Mouse (Mus musculus) embryonic facial prominence, embryonic 13.5 days (tissue): ENCODE results near the gene Sart3. TPM values are rescaled to one million over a fixed set of nuclear protein-coding genes. Genes with fewer than 3 reads are reported as not detected.

Experiments used
- ATAC-seq: fragments of 200-750 bp; cut with Nextera tagmentation; 2 replicates; pipeline ENCODE4 v1.8.0; 2017; ENCODE audit warnings: low read depth; ENCODE audit not compliant: insufficient number of reproducible peaks, insufficient read depth, low FRiP score, low TSS enrichment
- H3K27ac ChIP-seq: fragments of 300-500 bp; sonication (generic); 2 replicates; pipeline ENCODE4 v1.5.1; 2015; ENCODE audit warnings: moderate library complexity, mild to moderate bottlenecking, inconsistent platforms
- H3K27me3 ChIP-seq: fragments of 300-500 bp; sonication (generic); 2 replicates; pipeline ENCODE4 v1.6.1; 2015; ENCODE audit warnings: mild to moderate bottlenecking, inconsistent platforms
- H3K36me3 ChIP-seq: fragments of 300-500 bp; sonication (generic); 2 replicates; pipeline ENCODE4 v1.6.1; 2015; ENCODE audit warnings: mild to moderate bottlenecking, inconsistent platforms
- H3K4me1 ChIP-seq: fragments of 300-500 bp; sonication (generic); 2 replicates; pipeline ENCODE4 v1.6.1; 2015; ENCODE audit warnings: inconsistent platforms
- H3K4me2 ChIP-seq: fragments of 300-500 bp; sonication (generic); 2 replicates; pipeline ENCODE4 v1.6.1; 2015; ENCODE audit warnings: moderate library complexity, mild to moderate bottlenecking, inconsistent platforms
- H3K4me3 ChIP-seq: fragments of 300-500 bp; sonication (generic); 2 replicates; pipeline ENCODE4 v1.5.1; 2015; ENCODE audit warnings: mild to moderate bottlenecking, inconsistent platforms
- H3K9ac ChIP-seq: fragments of 300-500 bp; sonication (generic); 2 replicates; pipeline ENCODE4 v1.6.1; 2015; ENCODE audit warnings: mild to moderate bottlenecking, inconsistent platforms
- H3K9me3 ChIP-seq: fragments of 300-500 bp; sonication (generic); 2 replicates; pipeline ENCODE4 v1.6.1; 2016; ENCODE audit warnings: inconsistent platforms
- WGBS: fragments of 180-500 bp; shearing (Covaris S2); methylation state at CpG from one replicate; pipeline ENCODE4 v1.1.7; 2015; ENCODE audit warnings: mixed read lengths; 5-methylcytosine and 5-hydroxymethylcytosine counted together
- polyA plus RNA-seq: library from polyadenylated mRNA; unstranded; fragments of >200 nt; fragmentation: Nextera tagmentation; extraction: Ambion mirVana; gene quantifications from 2 replicates; pipeline ENCODE4 v1.2.1, GENCODE M21; 2015

Sart3 gene
- polyA plus RNA-seq, 1 experiment from 2014 or later: 65.7 TPM

- Histone ChIP-seq H3K9me3 (peaks cover 5% of the 10 kb centered on the region), H3K27me3 (no peaks in the 10 kb centered on the region), H3K4me1 (peaks cover 44% of the 10 kb centered on the region), H3K4me3 (no peak overlapping the region), H3K36me3 (no peaks in the 10 kb centered on the region), H3K9ac (no peak overlapping the region), H3K4me2 (no peak overlapping the region), H3K27ac (no peak overlapping the region)
- WGBS: 34% methylated on average over 10 of the region's 10 CpGs
- no peak for ATAC-seq
These were observed 34.1 kb upstream of the Sart3 start for GRCm38 (mm10) chr5:113806414-113806813.

GRCm38 (mm10) chr5:113805301-113805700, 33.0 kb upstream of the Sart3 start:
- Histone ChIP-seq H3K27me3 (no peaks in the 10 kb centered on the region), H3K4me3 (no peak overlapping the region), H3K27ac (0 out of 2 replicates have a peak overlapping the region, but pooled peaks have one; percentile 64), H3K9me3 (no peaks in the 10 kb centered on the region), H3K9ac (no peak overlapping the region), H3K4me2 (no peak overlapping the region), H3K4me1 (peaks cover 51% of the 10 kb centered on the region), H3K36me3 (no peaks in the 10 kb centered on the region)
- WGBS: 70% methylated on average over 9 of the region's 9 CpGs
- ATAC-seq: no peak

GRCm38 (mm10) chr5:113804395-113804966, 32.2 kb upstream of the Sart3 start:
- Histone ChIP-seq H3K9ac (no peak overlapping the region), H3K4me2 (no peak overlapping the region), H3K9me3 (no peaks in the 10 kb centered on the region), H3K4me1 (peaks cover 58% of the 10 kb centered on the region), H3K36me3 (no peaks in the 10 kb centered on the region), H3K27ac (peak overlapping the region; percentile 64; the same call in 1 of the 2 replicates), H3K4me3 (no peak overlapping the region), H3K27me3 (no peaks in the 10 kb centered on the region)
- ATAC-seq: peak; percentile 22; the same call in 1 of the 2 replicates
- WGBS: 35% methylated on average over 7 of the region's 7 CpGs

- H3K27ac ChIP-seq: peak within 1 kb of the TSS; percentile 94
- peak within 1 kb of the TSS; percentile 76 for H3K9ac ChIP-seq
- WGBS: 0% methylated on average over 11 of the region's 11 CpGs
- H3K4me1 ChIP-seq: peaks cover 75% of the 10 kb centered on the region
- peaks cover 8% of the 10 kb centered on the region; the same call in 1 of the 2 replicates for H3K36me3 ChIP-seq
- no peaks in the 10 kb centered on the region for H3K27me3 ChIP-seq
- ATAC-seq: peak; percentile 72
- peak within 1 kb of the TSS; percentile 60 for H3K4me3 ChIP-seq
- peak within 1 kb of the TSS; percentile 72 for H3K4me2 ChIP-seq
- H3K9me3 ChIP-seq: no peaks in the 10 kb centered on the region
These were observed 28.0 kb upstream of the Sart3 start, which contains the start of gene Tmem119 for GRCm38 (mm10) chr5:113800280-113800679. Gene Tmem119, minus strand, starts transcription at chr5:113800516.

GRCm38 (mm10) chr5:113799691-113800090, 27.4 kb upstream of the Sart3 start:
- H3K4me1 ChIP-seq: peaks cover 74% of the 10 kb centered on the region
- no peak for ATAC-seq
- peak overlapping the region; percentile 72 for H3K4me2 ChIP-seq

GRCm38 (mm10) chr5:113798525-113798924, 26.2 kb upstream of the Sart3 start:
- Histone ChIP-seq H3K4me1 (peaks cover 74% of the 10 kb centered on the region), H3K9ac (peak overlapping the region; percentile 76), H3K36me3 (peaks cover 25% of the 10 kb centered on the region), H3K27me3 (no peaks in the 10 kb centered on the region), H3K9me3 (no peaks in the 10 kb centered on the region), H3K4me3 (peak overlapping the region; percentile 60), H3K27ac (peak overlapping the region; percentile 92; the same call in 1 of the 2 replicates), H3K4me2 (peak overlapping the region; percentile 72)
- no peak for ATAC-seq
- WGBS: 42% methylated on average over 9 of the region's 9 CpGs

More at GRCm38 (mm10) chr5:113799691-113800090, 27.4 kb upstream of the Sart3 start:
- H3K27ac ChIP-seq: peak overlapping the region; percentile 94
- H3K36me3 ChIP-seq: peaks cover 13% of the 10 kb centered on the region
- WGBS: 11% methylated on average over 5 of the region's 5 CpGs
- H3K27me3 ChIP-seq: no peaks in the 10 kb centered on the region
- peak overlapping the region; percentile 76 for H3K9ac ChIP-seq
- peak overlapping the region; percentile 60 for H3K4me3 ChIP-seq
- no peaks in the 10 kb centered on the region for H3K9me3 ChIP-seq

GRCm38 (mm10) chr5:113797149-113797882, 25.0 kb upstream of the Sart3 start:
- peak overlapping the region; percentile 60 for H3K4me3 ChIP-seq
- peaks cover 34% of the 10 kb centered on the region for H3K36me3 ChIP-seq
- H3K4me2 ChIP-seq: peak overlapping the region; percentile 72
- no peaks in the 10 kb centered on the region for H3K27me3 ChIP-seq
- H3K4me1 ChIP-seq: peaks cover 78% of the 10 kb centered on the region
- H3K27ac ChIP-seq: peak overlapping the region; percentile 92
- no peak for ATAC-seq
- H3K9ac ChIP-seq: peak overlapping the region; percentile 76
- WGBS: 6% methylated on average over 19 of the region's 19 CpGs
- no peaks in the 10 kb centered on the region for H3K9me3 ChIP-seq

- Histone ChIP-seq H3K4me2 (peak overlapping the region; percentile 72), H3K9ac (peak overlapping the region; percentile 76), H3K9me3 (no peaks in the 10 kb centered on the region), H3K27me3 (no peaks in the 10 kb centered on the region), H3K4me1 (peaks cover 84% of the 10 kb centered on the region), H3K4me3 (peak overlapping the region; percentile 60), H3K27ac (peak overlapping the region; percentile 92), H3K36me3 (peaks cover 34% of the 10 kb centered on the region)
- peak; percentile 32; the same call in 1 of the 2 replicates for ATAC-seq
- WGBS: 4% methylated on average over 13 of the region's 13 CpGs
These were observed 24.3 kb upstream of the Sart3 start for GRCm38 (mm10) chr5:113796401-113797148.

- H3K27ac ChIP-seq: 0 out of 2 replicates have a peak overlapping the region, but pooled peaks have one; percentile 2
- 87% methylated on average over 16 of the region's 16 CpGs for WGBS
- no peak overlapping the region for H3K4me2 ChIP-seq
- no peak overlapping the region for H3K9ac ChIP-seq
- peaks cover 34% of the 10 kb centered on the region for H3K36me3 ChIP-seq
- H3K4me1 ChIP-seq: peaks cover 79% of the 10 kb centered on the region
- H3K4me3 ChIP-seq: no peak overlapping the region
- no peaks in the 10 kb centered on the region for H3K27me3 ChIP-seq
- ATAC-seq: no peak
- H3K9me3 ChIP-seq: no peaks in the 10 kb centered on the region
These were observed 19.1 kb upstream of the Sart3 start for GRCm38 (mm10) chr5:113791197-113792095.

- Histone ChIP-seq H3K9me3 (no peaks in the 10 kb centered on the region), H3K27ac (peak overlapping the region; percentile 89), H3K27me3 (no peaks in the 10 kb centered on the region), H3K4me1 (peaks cover 71% of the 10 kb centered on the region), H3K4me2 (no peak overlapping the region), H3K36me3 (peaks cover 30% of the 10 kb centered on the region), H3K4me3 (no peak overlapping the region), H3K9ac (no peak overlapping the region)
- ATAC-seq: no peak
- WGBS: 74% methylated on average over 11 of the region's 11 CpGs
These were observed 18.3 kb upstream of the Sart3 start for GRCm38 (mm10) chr5:113790453-113791196.
